Mouse (Mus musculus): ENCODE measurements around the gene Rassf3.

GRCm38 (mm10) chr10:121364306-121364705 is 111.8 kb downstream of the Rassf3 start:
- TF ChIP-seq CTCF (IDR thresholded peaks at IDR 0.05; ENCODE audit: low read depth), result no peak
- no peak for TF ChIP-seq EP300 (IDR thresholded peaks at IDR 0.05; ENCODE audit: low read depth)
